Comparison of ENCODE assay signal across 9 mouse cellular contexts in genomic region chr16:10834542-10834910, GRCm38 (mm10). TPM values are rescaled to one million over a fixed set of nuclear protein-coding genes. Genes with fewer than 3 reads are reported as not detected.
A peak's percentile ranks its signal among the peaks of the same experiment; 100 is the strongest.
DNase-seq lines count a peak whose midpoint lies in the region; ATAC-seq and TF ChIP-seq lines count a peak whose summit lies in the region.
"Had no signal": no experiment of that assay in that cellular context is flagged by ENCODE, and none has a peak within 500 bp of the region (broad histone marks: within the 10 kb centered on the region; RNA-seq: fewer than 3 reads in every experiment).

No protein-coding gene starts in this region.

- H3K9ac ChIP-seq in heart, embryonic 13.5 days: peak overlapping the region; percentile 91
- peak overlapping the region; percentile 66 for H3K9ac ChIP-seq in MEL (ENCODE audit: control insufficient read depth, low read depth, low read length, poor library complexity, severe bottlenecking)
- peak overlapping the region; percentile 78; the same call in 1 of the 2 replicates for H3K9ac ChIP-seq in hindbrain, embryonic 11.5 days (ENCODE audit: low read depth, low read length)
- H3K9ac ChIP-seq in midbrain, embryonic 11.5 days (ENCODE audit: low read length): peak overlapping the region; percentile 80

- H3K36me3 ChIP-seq in heart, embryonic 13.5 days: no peaks in the 10 kb centered on the region
- peaks cover 0 to 5% of the 10 kb centered on the region in 2 experiments; a peak in 2 of 4 replicates for H3K36me3 ChIP-seq in MEL (ENCODE audit: control insufficient read depth in 1 of 2, insufficient read depth in 2 of 2, low read length in 2 of 2)
- no peaks in the 10 kb centered on the region for H3K36me3 ChIP-seq in hindbrain, embryonic 11.5 days (ENCODE audit: control insufficient read depth, insufficient read depth, low read length)
- H3K36me3 ChIP-seq in midbrain, embryonic 11.5 days (ENCODE audit: control insufficient read depth, insufficient read depth, low read length): no peaks in the 10 kb centered on the region

- H3K4me3 ChIP-seq in heart, embryonic 13.5 days: peak overlapping the region; percentile 90
- H3K4me3 ChIP-seq in MEL (ENCODE audit: control insufficient read depth in 1 of 2, insufficient read depth in 1 of 2, low read depth in 2 of 2, low read length in 2 of 2): peak overlapping the region; percentile 57 to 61
- peak overlapping the region; percentile 85 for H3K4me3 ChIP-seq in hindbrain, embryonic 11.5 days (ENCODE audit: low read depth, low read length)
- H3K4me3 ChIP-seq in midbrain, embryonic 11.5 days (ENCODE audit: low read depth, low read length): peak overlapping the region; percentile 62

- ATAC-seq in heart, embryonic 13.5 days (ENCODE audit: extremely low read depth, insufficient number of reproducible peaks, low FRiP score, low TSS enrichment): no peak
- ATAC-seq in hindbrain, embryonic 11.5 days (ENCODE audit: low FRiP score): peak; percentile 12; the same call in 1 of the 2 replicates
- ATAC-seq in midbrain, embryonic 11.5 days (ENCODE audit: low FRiP score): no peak
- ATAC-seq in megakaryocyte progenitor cell, adult 5-6 weeks (replicated peaks; ENCODE audit: poor library complexity): no peak

- H3K79me2 ChIP-seq in MEL (ENCODE audit: control insufficient read depth, insufficient read depth, low read length, poor library complexity): no peaks in the 10 kb centered on the region; the same call in 1 of the 2 replicates

- H3K4me1 ChIP-seq in heart, embryonic 13.5 days: peaks cover 51% of the 10 kb centered on the region
- H3K4me1 ChIP-seq in MEL (ENCODE audit: control insufficient read depth in 1 of 2, insufficient read depth in 2 of 2, low read length in 2 of 2): peaks cover 0 to 8% of the 10 kb centered on the region in 2 experiments; a peak in 2 of 4 replicates
- peaks cover 3% of the 10 kb centered on the region; the same call in 1 of the 2 replicates for H3K4me1 ChIP-seq in hindbrain, embryonic 11.5 days (replicated peaks; ENCODE audit: control insufficient read depth, insufficient read depth, low read length)
- H3K4me1 ChIP-seq in midbrain, embryonic 11.5 days (ENCODE audit: control insufficient read depth, insufficient read depth, low read length): peaks cover 22% of the 10 kb centered on the region

- no peak for TF ChIP-seq CTCF in MEL (IDR thresholded peaks at IDR 0.05 in 2 of 3, conservative IDR thresholded peaks at IDR 0.05 in 1 of 3; ENCODE audit: control insufficient read depth in 1 of 3, insufficient read depth in 1 of 3, low read depth in 2 of 3, low read length in 3 of 3, poor library complexity in 1 of 3, severe bottlenecking in 1 of 3)

- WGBS in heart, embryonic 13.5 days: 10% methylated on average over 12 of the region's 12 CpGs
- WGBS in hindbrain, embryonic 11.5 days: 13% methylated on average over 12 of the region's 12 CpGs
- 12% methylated on average over 12 of the region's 12 CpGs for WGBS in midbrain, embryonic 11.5 days

- peak overlapping the region; percentile 94 for H3K4me2 ChIP-seq in heart, embryonic 13.5 days
- H3K4me2 ChIP-seq in hindbrain, embryonic 11.5 days (replicated peaks; ENCODE audit: low read depth, low read length): peak overlapping the region; percentile 94
- H3K4me2 ChIP-seq in midbrain, embryonic 11.5 days: peak overlapping the region; percentile 90

- TF ChIP-seq RAD21 in MEL (IDR thresholded peaks at IDR 0.05; ENCODE audit: low read depth, low read length): no peak

- H3K27me3 ChIP-seq in heart, embryonic 13.5 days (replicated peaks): no peaks in the 10 kb centered on the region
- H3K27me3 ChIP-seq in MEL (ENCODE audit: control insufficient read depth in 1 of 2, insufficient read depth in 2 of 2, low read length in 2 of 2): no peaks in the 10 kb centered on the region
- H3K27me3 ChIP-seq in hindbrain, embryonic 11.5 days (ENCODE audit: control insufficient read depth, insufficient read depth, low read length): no peaks in the 10 kb centered on the region
- H3K27me3 ChIP-seq in midbrain, embryonic 11.5 days (ENCODE audit: control insufficient read depth, insufficient read depth, low read length): no peaks in the 10 kb centered on the region

- TF ChIP-seq POLR2A in MEL (IDR thresholded peaks at IDR 0.05; ENCODE audit: control insufficient read depth in 1 of 2, insufficient read depth in 1 of 2, low read depth in 1 of 2, low read length in 2 of 2, poor library complexity in 1 of 2): no peak

- H3K9me3 ChIP-seq in heart, embryonic 13.5 days: no peaks in the 10 kb centered on the region
- no peaks in the 10 kb centered on the region for H3K9me3 ChIP-seq in MEL (replicated peaks; ENCODE audit: insufficient read depth, low read length)
- H3K9me3 ChIP-seq in hindbrain, embryonic 11.5 days (ENCODE audit: control insufficient read depth, low read length): no peaks in the 10 kb centered on the region
- H3K9me3 ChIP-seq in midbrain, embryonic 11.5 days (ENCODE audit: control insufficient read depth, low read length): no peaks in the 10 kb centered on the region

- intact Hi-C loops in heart, postnatal 36 days (cut with DNase I): no loop called here

- 0 out of 4 replicates have a peak, but pooled peaks of 1 of the 2 experiments have one; percentile 18 for TF ChIP-seq EP300 in MEL (IDR thresholded peaks at IDR 0.05; ENCODE audit: low read depth in 1 of 2, low read length in 2 of 2)

- no peak for DNase-seq in heart, postnatal 36 days
- peak; percentile 68 for DNase-seq in MEL (ENCODE audit: low read depth, low spot score)
- no peak for DNase-seq in hindbrain, embryonic 11.5 days (ENCODE audit: low spot score)
- DNase-seq in midbrain, embryonic 11.5 days (ENCODE audit: low spot score, missing footprints): no peak
- DNase-seq in frontal cortex, postnatal 14 days (ENCODE audit: low spot score in 2 of 2): no peak
- DNase-seq in cerebellum, postnatal 25 days: no peak

- H3K27ac ChIP-seq in heart, embryonic 13.5 days (replicated peaks): peak overlapping the region; percentile 83; the same call in 1 of the 2 replicates
- peak overlapping the region; percentile 44 for H3K27ac ChIP-seq in MEL (ENCODE audit: control insufficient read depth, low read depth, low read length)
- H3K27ac ChIP-seq in hindbrain, embryonic 11.5 days (ENCODE audit: low read depth, low read length): no peak overlapping the region
- H3K27ac ChIP-seq in midbrain, embryonic 11.5 days (ENCODE audit: low read depth, low read length): no peak overlapping the region

TF ChIP-seq in MEL, 35 proteins besides CTCF, POLR2A, EP300 and RAD21 (continues in another document):
- peak; percentile 1; the same call in 1 of the 2 replicates for TF ChIP-seq NELFE (IDR thresholded peaks at IDR 0.05; ENCODE audit: low read depth, low read length)

RNA-seq across cellular contexts. Expression of gene Rmi2, which starts 0.3 kb away (rescaled TPM):
- polyA plus RNA-seq in heart, embryonic 13.5 days (2015; fragmentation: Nextera tagmentation; extraction: Ambion mirVana): 2.8 and 3.9 TPM in 2 replicates
- total RNA-seq in heart, postnatal 36 days (2021): under 1 TPM; 0.41 to 0.61 TPM
- 2.6 and 2.8 TPM in 2 replicates for total RNA-seq in MEL (2012; rRNA removed)
- 1 to 10 TPM in 1 of 2 experiments, not detected in 1; 8.0 TPM for polyA plus RNA-seq in MEL (2012; ENCODE audit: insufficient read depth in 1 of 2, insufficient read length in 2 of 2, low read depth in 1 of 2, low replicate concordance in 2 of 2, missing spikeins in 1 of 2)
- polyA plus RNA-seq in hindbrain, embryonic 11.5 days (2014; fragmentation: Nextera tagmentation; extraction: Ambion mirVana): 1.8 and 2.6 TPM in 2 replicates
- polyA plus RNA-seq in midbrain, embryonic 11.5 days (2014; fragmentation: Nextera tagmentation; extraction: Ambion mirVana): 2.3 and 2.9 TPM in 2 replicates
- 6.9 and 8.2 TPM in 2 replicates for total RNA-seq in megakaryocyte progenitor cell, adult 5-6 weeks (2015)
- 6.0 and 6.9 TPM in 2 replicates for total RNA-seq in megakaryocyte progenitor cell, adult 5-6 weeks (2017)

RNA-seq across cellular contexts. Expression of gene Gm11172, which starts 21.8 kb away (rescaled TPM):
- polyA plus RNA-seq in heart, embryonic 13.5 days (2015; fragmentation: Nextera tagmentation; extraction: Ambion mirVana): not detected in 2 replicates
- not detected for total RNA-seq in heart, postnatal 36 days (2021)
- not detected in 2 replicates for total RNA-seq in MEL (2012; rRNA removed)
- polyA plus RNA-seq in MEL (2012; ENCODE audit: insufficient read depth in 1 of 2, insufficient read length in 2 of 2, low read depth in 1 of 2, low replicate concordance in 2 of 2, missing spikeins in 1 of 2): not detected
- polyA plus RNA-seq in hindbrain, embryonic 11.5 days (2014; fragmentation: Nextera tagmentation; extraction: Ambion mirVana): not detected in 2 replicates
- not detected in 2 replicates for polyA plus RNA-seq in midbrain, embryonic 11.5 days (2014; fragmentation: Nextera tagmentation; extraction: Ambion mirVana)
- not detected in 2 replicates for total RNA-seq in megakaryocyte progenitor cell, adult 5-6 weeks (2015)
- total RNA-seq in megakaryocyte progenitor cell, adult 5-6 weeks (2017): not detected in 2 replicates
- polyA plus RNA-seq: gonadal fat pad, adult 2 months had no signal

RNA-seq across cellular contexts. Expression of gene Prm1, which starts 28.9 kb away (rescaled TPM):
- 0.36 TPM in 1 of 2 replicates, not detected in the other for polyA plus RNA-seq in heart, embryonic 13.5 days (2015; fragmentation: Nextera tagmentation; extraction: Ambion mirVana)
- not detected for total RNA-seq in heart, postnatal 36 days (2021)
- total RNA-seq in MEL (2012; rRNA removed): not detected in 2 replicates
- polyA plus RNA-seq in MEL (2012; ENCODE audit: insufficient read depth in 1 of 2, insufficient read length in 2 of 2, low read depth in 1 of 2, low replicate concordance in 2 of 2, missing spikeins in 1 of 2): not detected
- not detected in 2 replicates for polyA plus RNA-seq in hindbrain, embryonic 11.5 days (2014; fragmentation: Nextera tagmentation; extraction: Ambion mirVana)
- polyA plus RNA-seq in midbrain, embryonic 11.5 days (2014; fragmentation: Nextera tagmentation; extraction: Ambion mirVana): not detected in 2 replicates
- not detected in 2 replicates for total RNA-seq in megakaryocyte progenitor cell, adult 5-6 weeks (2015)
- not detected in 2 replicates for total RNA-seq in megakaryocyte progenitor cell, adult 5-6 weeks (2017)

RNA-seq across cellular contexts. Expression of gene Prm2, which starts 38.6 kb away (rescaled TPM):
- not detected in 2 replicates for polyA plus RNA-seq in heart, embryonic 13.5 days (2015; fragmentation: Nextera tagmentation; extraction: Ambion mirVana)
- total RNA-seq in heart, postnatal 36 days (2021): not detected
- not detected in 2 replicates for total RNA-seq in MEL (2012; rRNA removed)
- polyA plus RNA-seq in MEL (2012; ENCODE audit: insufficient read depth in 1 of 2, insufficient read length in 2 of 2, low read depth in 1 of 2, low replicate concordance in 2 of 2, missing spikeins in 1 of 2): not detected
- not detected in 2 replicates for polyA plus RNA-seq in hindbrain, embryonic 11.5 days (2014; fragmentation: Nextera tagmentation; extraction: Ambion mirVana)
- not detected in 2 replicates for polyA plus RNA-seq in midbrain, embryonic 11.5 days (2014; fragmentation: Nextera tagmentation; extraction: Ambion mirVana)
- not detected in 2 replicates for total RNA-seq in megakaryocyte progenitor cell, adult 5-6 weeks (2015)
- not detected in 2 replicates for total RNA-seq in megakaryocyte progenitor cell, adult 5-6 weeks (2017)

RNA-seq across cellular contexts. Expression of gene Prm3, which starts 43.8 kb away (rescaled TPM):
- not detected in 2 replicates for polyA plus RNA-seq in heart, embryonic 13.5 days (2015; fragmentation: Nextera tagmentation; extraction: Ambion mirVana)
- total RNA-seq in heart, postnatal 36 days (2021): not detected
- total RNA-seq in MEL (2012; rRNA removed): not detected in 2 replicates
- polyA plus RNA-seq in MEL (2012; ENCODE audit: insufficient read depth in 1 of 2, insufficient read length in 2 of 2, low read depth in 1 of 2, low replicate concordance in 2 of 2, missing spikeins in 1 of 2): not detected
- polyA plus RNA-seq in hindbrain, embryonic 11.5 days (2014; fragmentation: Nextera tagmentation; extraction: Ambion mirVana): not detected in 2 replicates
- not detected in 2 replicates for polyA plus RNA-seq in midbrain, embryonic 11.5 days (2014; fragmentation: Nextera tagmentation; extraction: Ambion mirVana)
- total RNA-seq in megakaryocyte progenitor cell, adult 5-6 weeks (2015): not detected in 2 replicates
- total RNA-seq in megakaryocyte progenitor cell, adult 5-6 weeks (2017): not detected in 2 replicates

Comparison
In these comparisons a context has a peak if more than half of its experiments do, and no peak if none do; other contexts are left out.
1. H3K27ac ChIP-seq: peak in heart, embryonic 13.5 days (single experiment) and MEL (single experiment); none in hindbrain, embryonic 11.5 days (single experiment) and midbrain, embryonic 11.5 days (single experiment).
2. Peak in every context shown above with its lines, with median percentiles within 50 percentile points of each other: H3K4me2 ChIP-seq, H3K4me3 ChIP-seq and H3K9ac ChIP-seq.